Mouse (Mus musculus) testis, adult 2 months (tissue): Measurements from ENCODE around the gene Cnnm2. TPM values are rescaled to one million over a fixed set of nuclear protein-coding genes. Genes with fewer than 3 reads are reported as not detected.

ENCODE experiments used
- H3K27ac ChIP-seq: fragments of 200-500 bp; 2 replicates; pipeline ENCODE4 v1.5.1; 2012; ENCODE audit warnings: low read depth, low read length; ENCODE audit not compliant: control insufficient read depth, insufficient read depth
- H3K27me3 ChIP-seq: fragments of 200-500 bp; 2 replicates; pipeline ENCODE4 v1.6.1; 2012; ENCODE audit warnings: mild to moderate bottlenecking, low read length, moderate library complexity; ENCODE audit not compliant: control insufficient read depth, insufficient read depth
- H3K36me3 ChIP-seq: fragments of 200-500 bp; 2 replicates; pipeline ENCODE4 v1.6.1; 2012; ENCODE audit warnings: mild to moderate bottlenecking, low read length; ENCODE audit not compliant: control insufficient read depth, insufficient read depth
- H3K4me1 ChIP-seq: fragments of 200-500 bp; 2 replicates; pipeline ENCODE4 v1.6.1; 2012; ENCODE audit warnings: low read length; ENCODE audit not compliant: control insufficient read depth, insufficient read depth
- H3K4me3 ChIP-seq: fragments of 200-500 bp; 2 replicates; pipeline ENCODE4 v1.5.1; 2012; ENCODE audit warnings: low read depth, mild to moderate bottlenecking, low read length, moderate library complexity, mixed read lengths; ENCODE audit not compliant: control insufficient read depth
- CTCF ChIP-seq: fragments of 200-500 bp; IDR thresholded peaks from 2 replicates; pipeline ENCODE4 v1.5.1; 2012; ENCODE audit warnings: low read depth, mild to moderate bottlenecking, inconsistent platforms, low read length, moderate library complexity; ENCODE audit not compliant: control insufficient read depth, insufficient read depth, insufficient replicate concordance
- POLR2A ChIP-seq: fragments of 200-500 bp; IDR thresholded peaks from 2 replicates; pipeline ENCODE4 v1.6.1; 2012; ENCODE audit warnings: low read depth, mild to moderate bottlenecking, inconsistent platforms, low read length, moderate library complexity; ENCODE audit not compliant: control insufficient read depth
- polyA plus RNA-seq: library from polyadenylated mRNA; depleted of rRNA; stranded (reverse); fragments of >200 nt; gene quantifications from 2 replicates; pipeline ENCODE4 v1.2.3, GENCODE M21; 2012

Gene Cnnm2
- polyA plus RNA-seq, 1 experiment = 3.3 TPM

DNA sequence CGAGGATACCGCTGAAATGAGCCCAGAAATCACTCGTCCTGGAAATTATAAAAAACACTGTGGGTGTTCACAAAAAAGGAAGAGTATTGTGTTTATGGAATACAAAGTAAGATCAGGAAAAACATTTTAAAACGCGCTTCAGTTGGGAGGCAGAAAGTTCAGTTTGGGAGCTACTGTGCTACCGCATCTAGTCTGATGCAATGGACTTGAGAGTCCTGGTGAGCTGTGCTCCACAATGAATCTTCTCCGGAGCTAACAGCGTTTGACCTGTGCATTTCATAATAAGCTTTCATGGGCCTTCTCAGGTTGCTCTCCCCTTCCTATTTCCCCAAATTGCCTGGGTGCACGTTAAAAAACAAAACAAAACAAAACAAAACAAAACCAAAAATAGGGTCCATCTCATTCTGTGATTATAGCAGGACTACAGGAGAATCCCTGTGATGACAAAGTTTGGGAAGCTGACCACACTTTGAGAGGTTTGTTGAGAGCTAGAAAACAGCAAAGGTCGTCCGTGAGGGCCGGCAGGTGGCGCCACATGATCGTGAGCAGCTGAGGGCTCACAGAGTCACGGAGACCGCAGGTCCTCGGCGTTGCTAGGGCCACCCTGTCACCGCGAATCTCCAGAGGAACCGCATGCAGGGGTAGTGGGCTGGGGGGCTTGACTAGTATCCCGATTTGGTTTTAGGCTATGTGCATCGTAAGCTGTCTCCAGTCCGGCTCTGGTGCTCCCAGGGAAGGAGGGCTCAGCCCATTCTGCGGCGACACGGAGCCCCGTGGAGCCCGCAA is 828 bp upstream of the Cnnm2 start:
- peak overlapping the region; percentile 85 for H3K4me3 ChIP-seq
- no peaks in the 10 kb centered on the region for H3K27me3 ChIP-seq
- TF ChIP-seq CTCF (peak; percentile 77; the same call in 1 of the 2 replicates), POLR2A (no peak)
- H3K27ac ChIP-seq = peak overlapping the region; percentile 61
- H3K36me3 ChIP-seq = no peaks in the 10 kb centered on the region
- H3K4me1 ChIP-seq = peaks cover 19% of the 10 kb centered on the region

DNA sequence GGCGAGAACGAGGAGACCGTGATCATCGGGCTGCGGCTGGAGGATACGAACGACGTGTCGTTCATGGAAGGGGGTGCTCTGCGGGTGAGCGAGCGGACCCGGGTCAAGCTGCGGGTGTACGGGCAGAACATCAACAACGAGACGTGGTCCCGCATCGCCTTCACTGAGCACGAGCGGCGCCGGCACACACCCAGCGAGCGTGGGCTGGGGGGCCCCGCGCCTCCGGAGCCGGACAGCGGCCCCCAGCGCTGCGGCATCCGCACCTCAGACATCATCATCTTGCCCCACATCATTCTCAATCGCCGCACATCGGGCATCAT is 535 bp downstream of the Cnnm2 start:
- TF ChIP-seq CTCF (no peak), POLR2A (no peak)
- Histone ChIP-seq H3K36me3 (no peaks in the 10 kb centered on the region), H3K4me3 (peak overlapping the region; percentile 89), H3K4me1 (peaks cover 19% of the 10 kb centered on the region), H3K27ac (peak overlapping the region; percentile 82), H3K27me3 (no peaks in the 10 kb centered on the region)

DNA sequence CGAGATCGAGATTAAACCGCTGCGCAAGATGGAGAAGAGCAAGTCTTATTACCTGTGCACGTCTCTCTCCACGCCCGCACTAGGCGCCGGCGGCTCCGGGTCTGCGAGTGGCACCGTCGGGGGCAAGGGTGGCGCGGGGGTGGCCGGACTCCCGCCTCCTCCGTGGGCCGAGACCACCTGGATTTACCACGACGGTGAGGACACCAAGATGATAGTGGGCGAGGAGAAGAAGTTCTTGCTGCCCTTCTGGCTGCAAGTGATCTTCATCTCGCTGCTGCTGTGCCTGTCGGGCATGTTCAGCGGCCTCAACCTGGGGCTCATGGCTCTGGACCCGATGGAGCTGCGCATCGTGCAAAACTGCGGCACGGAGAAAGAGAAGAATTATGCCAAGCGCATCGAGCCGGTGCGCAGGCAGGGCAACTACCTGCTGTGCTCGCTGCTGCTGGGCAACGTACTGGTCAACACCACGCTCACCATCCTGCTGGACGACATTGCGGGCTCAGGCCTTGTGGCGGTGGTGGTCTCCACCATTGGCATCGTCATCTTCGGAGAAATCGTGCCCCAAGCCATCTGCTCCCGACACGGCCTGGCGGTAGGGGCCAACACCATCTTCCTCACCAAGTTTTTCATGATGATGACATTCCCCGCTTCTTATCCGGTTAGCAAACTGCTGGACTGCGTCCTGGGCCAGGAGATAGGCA is 1.0 kb downstream of the Cnnm2 start:
- Histone ChIP-seq H3K27me3 (no peaks in the 10 kb centered on the region), H3K27ac (no peak overlapping the region), H3K36me3 (no peaks in the 10 kb centered on the region), H3K4me1 (peaks cover 19% of the 10 kb centered on the region), H3K4me3 (peak overlapping the region; percentile 89)
- TF ChIP-seq CTCF = no peak; the same call in 1 of the 2 replicates
- no peak; the same call in 1 of the 2 replicates for TF ChIP-seq POLR2A

DNA sequence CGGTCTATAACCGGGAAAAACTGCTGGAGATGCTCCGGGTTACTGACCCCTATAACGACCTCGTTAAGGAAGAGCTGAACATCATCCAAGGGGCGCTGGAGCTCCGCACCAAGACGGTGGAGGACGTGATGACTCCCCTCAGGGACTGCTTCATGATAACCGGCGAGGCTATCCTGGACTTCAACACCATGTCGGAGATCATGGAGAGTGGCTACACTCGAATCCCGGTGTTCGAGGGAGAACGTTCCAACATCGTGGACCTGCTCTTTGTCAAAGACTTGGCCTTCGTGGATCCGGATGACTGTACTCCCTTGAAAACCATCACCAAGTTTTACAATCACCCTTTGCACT is 1.6 kb downstream of the Cnnm2 start:
- H3K27ac ChIP-seq = no peak overlapping the region
- no peaks in the 10 kb centered on the region for H3K27me3 ChIP-seq
- H3K4me3 ChIP-seq = peak overlapping the region; percentile 89
- no peaks in the 10 kb centered on the region for H3K36me3 ChIP-seq
- H3K4me1 ChIP-seq = peaks cover 19% of the 10 kb centered on the region
- no peak for TF ChIP-seq CTCF
- no peak for TF ChIP-seq POLR2A

DNA sequence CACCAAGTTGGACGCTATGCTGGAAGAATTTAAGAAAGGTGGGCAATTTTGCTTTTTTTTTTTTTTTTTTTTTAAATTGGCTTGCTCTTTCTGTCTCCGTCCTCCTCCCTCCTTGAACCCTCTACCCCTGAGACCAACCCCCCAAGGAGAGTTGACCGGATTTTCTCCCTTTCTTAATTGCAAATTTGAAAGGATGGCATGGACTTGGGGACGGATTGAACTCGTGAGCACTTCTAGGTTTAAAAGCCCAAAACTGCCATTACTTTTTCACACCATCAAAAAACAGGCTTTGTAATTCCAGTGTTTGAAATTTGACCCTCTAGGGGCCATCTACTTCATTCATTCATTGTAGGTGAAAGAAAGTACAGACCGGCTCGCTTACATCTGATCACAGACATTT is 2.0 kb downstream of the Cnnm2 start:
- TF ChIP-seq CTCF (no peak), POLR2A (no peak)
- Histone ChIP-seq H3K4me3 (peak overlapping the region; percentile 89), H3K4me1 (peaks cover 19% of the 10 kb centered on the region), H3K36me3 (no peaks in the 10 kb centered on the region), H3K27ac (no peak overlapping the region), H3K27me3 (no peaks in the 10 kb centered on the region)

DNA sequence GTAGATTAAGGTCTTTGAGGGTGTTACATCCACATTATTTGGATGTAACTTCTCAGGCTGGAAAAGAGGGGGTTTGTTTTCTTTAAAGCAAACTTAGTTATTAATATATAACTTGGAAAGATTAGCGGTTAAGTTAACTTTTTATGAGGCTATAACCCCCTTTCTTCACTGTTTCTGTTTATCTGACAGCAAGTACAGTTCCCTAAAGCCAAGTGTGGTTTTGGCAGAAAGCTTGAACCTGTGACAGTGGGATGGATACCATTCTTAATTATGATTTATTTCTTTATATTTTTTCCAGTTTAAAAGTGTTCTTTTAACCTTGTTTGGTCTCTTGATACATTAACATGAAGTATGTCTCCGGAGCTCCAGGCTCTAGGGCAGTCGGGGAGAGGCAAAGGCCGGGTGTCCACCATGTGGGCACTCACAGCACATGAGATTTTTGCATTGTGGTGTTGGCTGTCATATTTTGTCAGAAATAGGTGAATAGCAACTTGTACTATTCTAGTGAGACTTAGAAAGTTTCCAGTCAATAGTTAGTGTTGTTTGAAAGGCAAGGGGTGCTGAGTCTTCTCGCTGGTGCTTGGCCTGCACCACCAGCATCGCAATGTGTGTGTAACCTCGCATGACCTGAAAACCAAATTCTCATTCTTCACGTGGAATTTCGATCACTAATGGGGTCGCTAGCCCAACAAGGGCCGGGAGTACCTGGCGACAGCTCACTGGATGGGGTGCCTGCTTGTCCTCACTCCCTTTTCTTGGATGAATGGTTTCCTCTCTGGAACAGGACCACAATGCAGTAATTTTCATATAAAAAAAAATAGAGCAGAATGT is 2.8 kb downstream of the Cnnm2 start:
- H3K27me3 ChIP-seq = no peaks in the 10 kb centered on the region
- no peak overlapping the region for H3K27ac ChIP-seq
- H3K4me3 ChIP-seq = no peak overlapping the region
- peaks cover 19% of the 10 kb centered on the region for H3K4me1 ChIP-seq
- H3K36me3 ChIP-seq = no peaks in the 10 kb centered on the region
- no peak for TF ChIP-seq POLR2A
- no peak for TF ChIP-seq CTCF

DNA sequence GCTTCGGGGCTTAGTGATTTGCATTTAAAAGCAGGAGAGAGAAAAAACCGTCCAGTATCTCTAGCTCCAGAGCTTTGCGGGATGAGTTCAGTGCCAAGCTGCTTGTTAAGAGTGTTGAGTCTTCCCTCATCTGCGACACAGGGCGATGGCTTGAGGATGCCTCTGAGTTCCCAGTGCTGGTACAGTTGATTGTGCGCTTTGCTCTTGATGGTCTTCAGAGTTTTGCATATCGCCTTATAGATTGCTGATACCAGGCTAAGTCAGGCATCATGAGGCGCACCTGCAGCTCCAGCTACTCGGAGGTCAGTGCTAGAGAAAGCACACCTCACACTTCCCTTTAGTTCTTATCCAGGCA is 3.3 kb downstream of the Cnnm2 start:
- H3K36me3 ChIP-seq = no peaks in the 10 kb centered on the region
- no peak overlapping the region for H3K4me3 ChIP-seq
- H3K27me3 ChIP-seq = no peaks in the 10 kb centered on the region
- TF ChIP-seq CTCF (no peak), POLR2A (no peak)
- H3K4me1 ChIP-seq = peaks cover 19% of the 10 kb centered on the region
- no peak overlapping the region for H3K27ac ChIP-seq
